Mouse (Mus musculus): Measurements from ENCODE around the gene 9430007A20Rik. TPM values are rescaled to one million over a fixed set of nuclear protein-coding genes. Genes with fewer than 3 reads are reported as not detected.
"Not testable (repeated sequence)": the region's sequence is repeated elsewhere in the genome, so short reads cannot be mapped to it uniquely, and the experiment has no call there.

The 9430007A20Rik gene
- polyA plus RNA-seq (2014; fragmentation: Nextera tagmentation; extraction: Ambion mirVana), result not detected in 2 replicates

- Histone ChIP-seq H3K27me3 (ENCODE audit: control insufficient read depth, insufficient read depth, low read length) (no peaks in the 10 kb centered on the region), H3K4me3 (ENCODE audit: low read depth, low read length) (no peak within 1 kb of the TSS), H3K9me3 (ENCODE audit: control insufficient read depth, low read depth, low read length) (no peaks in the 10 kb centered on the region), H3K4me2 (replicated peaks; ENCODE audit: low read depth, low read length) (no peak within 1 kb of the TSS), H3K9ac (replicated peaks; ENCODE audit: low read depth, low read length) (no peak within 1 kb of the TSS), H3K4me1 (ENCODE audit: control insufficient read depth, insufficient read depth, low read length) (no peaks in the 10 kb centered on the region), H3K36me3 (ENCODE audit: control insufficient read depth, insufficient read depth, low read length) (no peaks in the 10 kb centered on the region), H3K27ac (ENCODE audit: low read length) (no peak within 1 kb of the TSS)
- ATAC-seq (ENCODE audit: insufficient number of reproducible peaks, insufficient read depth, low FRiP score, low read depth), result no peak
- WGBS, result 81% methylated on average over 5 of the region's 5 CpGs
These were observed at the start of gene 9430007A20Rik for GRCm38 (mm10) chr4:144519522-144519921. 9430007A20Rik (plus strand) TSS chr4:144519822.

GRCm38 (mm10) chr4:144493331-144493730, 26.3 kb upstream of the 9430007A20Rik start:
- H3K27me3 ChIP-seq (ENCODE audit: control insufficient read depth, insufficient read depth, low read length), result no peaks in the 10 kb centered on the region
- no peak overlapping the region for H3K4me3 ChIP-seq (ENCODE audit: low read depth, low read length)
- no peak overlapping the region for H3K9ac ChIP-seq (replicated peaks; ENCODE audit: low read depth, low read length)
- no peaks in the 10 kb centered on the region for H3K36me3 ChIP-seq (ENCODE audit: control insufficient read depth, insufficient read depth, low read length)
- no peak overlapping the region for H3K27ac ChIP-seq (ENCODE audit: low read length)
- ATAC-seq (ENCODE audit: insufficient number of reproducible peaks, insufficient read depth, low FRiP score, low read depth), result no peak
- H3K4me1 ChIP-seq (ENCODE audit: control insufficient read depth, insufficient read depth, low read length), result no peaks in the 10 kb centered on the region
- no peaks in the 10 kb centered on the region for H3K9me3 ChIP-seq (ENCODE audit: control insufficient read depth, low read depth, low read length)
- H3K4me2 ChIP-seq (replicated peaks; ENCODE audit: low read depth, low read length), result no peak overlapping the region

GRCm38 (mm10) chr4:144506518-144506917, 13.1 kb upstream of the 9430007A20Rik start:
- 76% methylated on average over 1 of the region's 1 CpGs for WGBS

GRCm38 (mm10) chr4:144544689-144545088, 25.1 kb downstream of the 9430007A20Rik start:
- WGBS, result 80% methylated on average over 1 of the region's 1 CpGs
- no peaks in the 10 kb centered on the region for H3K4me1 ChIP-seq (ENCODE audit: control insufficient read depth, insufficient read depth, low read length)
- H3K27ac ChIP-seq (ENCODE audit: low read length), result no peak overlapping the region
- no peak for ATAC-seq (ENCODE audit: insufficient number of reproducible peaks, insufficient read depth, low FRiP score, low read depth)
- H3K9me3 ChIP-seq (ENCODE audit: control insufficient read depth, low read depth, low read length), result no peaks in the 10 kb centered on the region; the same call in 1 of the 2 replicates
- H3K36me3 ChIP-seq (ENCODE audit: control insufficient read depth, insufficient read depth, low read length), result no peaks in the 10 kb centered on the region
- H3K4me3 ChIP-seq (ENCODE audit: low read depth, low read length), result no peak overlapping the region
- no peaks in the 10 kb centered on the region for H3K27me3 ChIP-seq (ENCODE audit: control insufficient read depth, insufficient read depth, low read length)
- H3K4me2 ChIP-seq (replicated peaks; ENCODE audit: low read depth, low read length), result no peak overlapping the region
- H3K9ac ChIP-seq (replicated peaks; ENCODE audit: low read depth, low read length), result no peak overlapping the region

More at GRCm38 (mm10) chr4:144506518-144506917, 13.1 kb upstream of the 9430007A20Rik start:
- Histone ChIP-seq H3K27me3 (ENCODE audit: control insufficient read depth, insufficient read depth, low read length) (no peaks in the 10 kb centered on the region), H3K9ac (replicated peaks; ENCODE audit: low read depth, low read length) (no peak overlapping the region), H3K27ac (ENCODE audit: low read length) (no peak overlapping the region), H3K9me3 (ENCODE audit: control insufficient read depth, low read depth, low read length) (no peaks in the 10 kb centered on the region), H3K36me3 (ENCODE audit: control insufficient read depth, insufficient read depth, low read length) (no peaks in the 10 kb centered on the region), H3K4me2 (replicated peaks; ENCODE audit: low read depth, low read length) (no peak overlapping the region), H3K4me1 (ENCODE audit: control insufficient read depth, insufficient read depth, low read length) (no peaks in the 10 kb centered on the region), H3K4me3 (ENCODE audit: low read depth, low read length) (no peak overlapping the region)
- no peak for ATAC-seq (ENCODE audit: insufficient number of reproducible peaks, insufficient read depth, low FRiP score, low read depth)

GRCm38 (mm10) chr4:144545339-144545738, 25.7 kb downstream of the 9430007A20Rik start:
- 92% methylated on average over 13 of the region's 13 CpGs for WGBS

GRCm38 (mm10) chr4:144551156-144551555, 31.5 kb downstream of the 9430007A20Rik start:
- H3K9me3 ChIP-seq (ENCODE audit: control insufficient read depth, low read depth, low read length), result no peaks in the 10 kb centered on the region
- no peaks in the 10 kb centered on the region for H3K27me3 ChIP-seq (ENCODE audit: control insufficient read depth, insufficient read depth, low read length)
- no peak overlapping the region for H3K27ac ChIP-seq (ENCODE audit: low read length)
- H3K4me1 ChIP-seq (ENCODE audit: control insufficient read depth, insufficient read depth, low read length), result no peaks in the 10 kb centered on the region
- no peak overlapping the region for H3K4me2 ChIP-seq (replicated peaks; ENCODE audit: low read depth, low read length)
- no peak overlapping the region for H3K4me3 ChIP-seq (ENCODE audit: low read depth, low read length)
- H3K36me3 ChIP-seq (ENCODE audit: control insufficient read depth, insufficient read depth, low read length), result no peaks in the 10 kb centered on the region
- no peak for ATAC-seq (ENCODE audit: insufficient number of reproducible peaks, insufficient read depth, low FRiP score, low read depth)
- no peak overlapping the region for H3K9ac ChIP-seq (replicated peaks; ENCODE audit: low read depth, low read length)

More at GRCm38 (mm10) chr4:144545339-144545738, 25.7 kb downstream of the 9430007A20Rik start:
- not testable (repeated sequence) for H3K4me2 ChIP-seq (replicated peaks; ENCODE audit: low read depth, low read length); H3K9ac ChIP-seq (replicated peaks; ENCODE audit: low read depth, low read length); H3K4me3 ChIP-seq (ENCODE audit: low read depth, low read length); ATAC-seq (ENCODE audit: insufficient number of reproducible peaks, insufficient read depth, low FRiP score, low read depth); H3K27me3 ChIP-seq (ENCODE audit: control insufficient read depth, insufficient read depth, low read length); H3K27ac ChIP-seq (ENCODE audit: low read length); H3K9me3 ChIP-seq (ENCODE audit: control insufficient read depth, low read depth, low read length); H3K36me3 ChIP-seq (ENCODE audit: control insufficient read depth, insufficient read depth, low read length); H3K4me1 ChIP-seq (ENCODE audit: control insufficient read depth, insufficient read depth, low read length)

GRCm38 (mm10) chr4:144559792-144560191, 40.2 kb downstream of the 9430007A20Rik start:
- H3K27me3 ChIP-seq (ENCODE audit: control insufficient read depth, insufficient read depth, low read length), result no peaks in the 10 kb centered on the region
- H3K9me3 ChIP-seq (ENCODE audit: control insufficient read depth, low read depth, low read length), result no peaks in the 10 kb centered on the region
- H3K4me2 ChIP-seq (replicated peaks; ENCODE audit: low read depth, low read length), result no peak overlapping the region
- ATAC-seq (ENCODE audit: insufficient number of reproducible peaks, insufficient read depth, low FRiP score, low read depth), result no peak
- no peak overlapping the region for H3K4me3 ChIP-seq (ENCODE audit: low read depth, low read length)
- H3K27ac ChIP-seq (ENCODE audit: low read length), result no peak overlapping the region
- no peak overlapping the region for H3K9ac ChIP-seq (replicated peaks; ENCODE audit: low read depth, low read length)
- no peaks in the 10 kb centered on the region for H3K4me1 ChIP-seq (ENCODE audit: control insufficient read depth, insufficient read depth, low read length)
- H3K36me3 ChIP-seq (ENCODE audit: control insufficient read depth, insufficient read depth, low read length), result no peaks in the 10 kb centered on the region

- Histone ChIP-seq H3K27me3 (ENCODE audit: control insufficient read depth, insufficient read depth, low read length) (no peaks in the 10 kb centered on the region), H3K36me3 (ENCODE audit: control insufficient read depth, insufficient read depth, low read length) (no peaks in the 10 kb centered on the region), H3K4me2 (replicated peaks; ENCODE audit: low read depth, low read length) (no peak overlapping the region), H3K4me3 (ENCODE audit: low read depth, low read length) (no peak overlapping the region), H3K27ac (ENCODE audit: low read length) (no peak overlapping the region), H3K9me3 (ENCODE audit: control insufficient read depth, low read depth, low read length) (no peaks in the 10 kb centered on the region; the same call in 1 of the 2 replicates), H3K9ac (replicated peaks; ENCODE audit: low read depth, low read length) (no peak overlapping the region), H3K4me1 (ENCODE audit: control insufficient read depth, insufficient read depth, low read length) (no peaks in the 10 kb centered on the region)
- ATAC-seq (ENCODE audit: insufficient number of reproducible peaks, insufficient read depth, low FRiP score, low read depth), result no peak
- 58% methylated on average over 2 of the region's 2 CpGs for WGBS
These were observed 41.6 kb downstream of the 9430007A20Rik start for GRCm38 (mm10) chr4:144561205-144561604.

- no peaks in the 10 kb centered on the region for H3K36me3 ChIP-seq (ENCODE audit: control insufficient read depth, insufficient read depth, low read length)
- no peak within 1 kb of the TSS for H3K4me2 ChIP-seq (replicated peaks; ENCODE audit: low read depth, low read length)
- no peaks in the 10 kb centered on the region; the same call in 1 of the 2 replicates for H3K9me3 ChIP-seq (ENCODE audit: control insufficient read depth, low read depth, low read length)
- no peak within 1 kb of the TSS for H3K4me3 ChIP-seq (ENCODE audit: low read depth, low read length)
- H3K4me1 ChIP-seq (ENCODE audit: control insufficient read depth, insufficient read depth, low read length), result no peaks in the 10 kb centered on the region
- no peak within 1 kb of the TSS for H3K9ac ChIP-seq (replicated peaks; ENCODE audit: low read depth, low read length)
- no peaks in the 10 kb centered on the region for H3K27me3 ChIP-seq (ENCODE audit: control insufficient read depth, insufficient read depth, low read length)
- ATAC-seq (ENCODE audit: insufficient number of reproducible peaks, insufficient read depth, low FRiP score, low read depth), result no peak
- whole genome bisulfite sequencing, result 100% methylated on average over 1 of the region's 1 CpGs
- H3K27ac ChIP-seq (ENCODE audit: low read length), result no peak within 1 kb of the TSS
These were observed 45.4 kb downstream of the 9430007A20Rik start, which contains the start of gene Gm13124 for GRCm38 (mm10) chr4:144565034-144565433. Gm13124 (minus strand) TSS chr4:144565134.

Data from stomach, embryonic 14.5 days (tissue).